Mouse (Mus musculus) forebrain, embryonic 13.5 days (tissue): Measurements from ENCODE around the gene Ugt2b1. TPM values are rescaled to one million over a fixed set of nuclear protein-coding genes. Genes with fewer than 3 reads are reported as not detected.
"Not testable (repeated sequence)": the region's sequence is repeated elsewhere in the genome, so short reads cannot be mapped to it uniquely, and the experiment has no call there.

Source experiments
- ATAC-seq: fragments of 200-750 bp; cut with Nextera tagmentation; 2 replicates; pipeline ENCODE4 v1.8.0; 2017
- H3K27ac ChIP-seq: fragments of 300-500 bp; sonication (generic); 2 replicates; pipeline ENCODE4 v1.5.1; 2015; ENCODE audit warnings: inconsistent platforms, mild to moderate bottlenecking, moderate library complexity
- H3K27me3 ChIP-seq: fragments of 300-500 bp; sonication (generic); 2 replicates; pipeline ENCODE4 v1.6.1; 2015; ENCODE audit warnings: mild to moderate bottlenecking, inconsistent platforms
- H3K36me3 ChIP-seq: fragments of 300-500 bp; sonication (generic); 2 replicates; pipeline ENCODE4 v1.6.1; 2015; ENCODE audit warnings: mild to moderate bottlenecking, inconsistent platforms; ENCODE audit not compliant: poor library complexity, severe bottlenecking
- H3K4me1 ChIP-seq: fragments of 300-500 bp; sonication (generic); 2 replicates; pipeline ENCODE4 v1.6.1; 2015; ENCODE audit warnings: inconsistent platforms
- H3K4me2 ChIP-seq: fragments of 300-500 bp; sonication (generic); 2 replicates; pipeline ENCODE4 v1.6.1; 2015; ENCODE audit warnings: inconsistent platforms, mild to moderate bottlenecking, moderate library complexity
- H3K4me3 ChIP-seq: fragments of 300-500 bp; sonication (generic); 2 replicates; pipeline ENCODE4 v1.5.1; 2015; ENCODE audit warnings: mild to moderate bottlenecking, inconsistent platforms
- H3K9ac ChIP-seq: fragments of 300-500 bp; sonication (generic); 2 replicates; pipeline ENCODE4 v1.6.1; 2015; ENCODE audit warnings: mild to moderate bottlenecking, inconsistent platforms
- H3K9me3 ChIP-seq: fragments of 300-500 bp; sonication (generic); replicated peaks from 2 replicates; pipeline ENCODE4 v1.6.1; 2016; ENCODE audit warnings: inconsistent platforms
- WGBS: fragments of 180-500 bp; shearing (Covaris S2); methylation state at CpG from one replicate; pipeline ENCODE4 v1.1.7; 2015; 5-methylcytosine and 5-hydroxymethylcytosine counted together
- polyA plus RNA-seq: library from polyadenylated mRNA; unstranded; fragments of >200 nt; fragmentation: Nextera tagmentation; extraction: Ambion mirVana; gene quantifications from 2 replicates; pipeline ENCODE4 v1.2.1, GENCODE M21; 2015

The Ugt2b1 gene
- polyA plus RNA-seq, result not detected in 2 replicates

DNA sequence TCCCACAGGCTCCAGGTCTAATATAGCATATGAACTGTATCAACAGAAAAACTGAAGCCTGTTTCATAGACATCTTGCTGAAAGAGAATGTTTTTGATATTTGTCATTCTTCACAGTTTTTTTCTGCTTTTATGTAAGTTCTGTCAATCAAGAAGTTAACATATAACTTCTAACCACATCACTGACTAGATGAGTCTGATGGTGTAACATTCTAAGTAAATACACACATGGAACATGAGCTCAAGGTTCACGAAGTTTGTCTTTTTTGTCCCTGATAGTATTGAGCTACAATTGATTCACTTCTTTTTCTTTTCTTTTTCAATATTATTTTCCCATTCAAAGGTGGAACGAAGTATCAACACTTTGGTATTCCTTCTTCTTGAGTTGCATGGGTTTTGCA is at the start of gene Ugt2b1:
Gene Ugt2b1 (minus strand): TSS at position 105 of the 400 bp plus-strand sequence.
- no peaks in the 10 kb centered on the region for H3K27me3 ChIP-seq
- H3K4me2 ChIP-seq, result no peak within 1 kb of the TSS
- no peak within 1 kb of the TSS for H3K9ac ChIP-seq
- no peaks in the 10 kb centered on the region for H3K36me3 ChIP-seq
- no peak within 1 kb of the TSS for H3K4me3 ChIP-seq
- no peak within 1 kb of the TSS for H3K27ac ChIP-seq
- no peak for ATAC-seq
- 92% methylated on average over 2 of the region's 2 CpGs for WGBS
- no peaks in the 10 kb centered on the region for H3K4me1 ChIP-seq
- H3K9me3 ChIP-seq, result no peaks in the 10 kb centered on the region

DNA sequence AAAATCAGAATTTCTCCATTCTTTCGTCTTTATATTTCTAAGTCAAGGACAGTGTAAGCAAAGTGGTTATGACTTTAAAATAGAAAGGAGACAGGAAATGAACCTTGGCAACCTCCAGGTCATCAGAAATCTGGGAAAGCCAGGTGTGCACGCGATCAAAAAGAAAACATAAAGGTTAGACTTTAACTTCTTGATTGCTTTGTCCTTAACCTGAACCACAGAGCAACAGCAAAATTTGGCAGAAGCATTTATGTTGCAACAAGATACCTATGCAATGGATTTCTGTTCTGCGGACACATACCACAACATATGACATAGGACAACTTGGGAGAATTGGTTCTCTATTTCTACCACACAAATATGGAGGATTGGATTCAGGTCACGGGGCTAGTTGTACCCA is 40.9 kb upstream of the Ugt2b1 start:
- not testable (repeated sequence) for H3K4me2 ChIP-seq, H3K36me3 ChIP-seq, H3K9ac ChIP-seq, H3K4me3 ChIP-seq, H3K27me3 ChIP-seq, H3K27ac ChIP-seq, ATAC-seq, H3K9me3 ChIP-seq, H3K4me1 ChIP-seq
- WGBS, result 97% methylated on average over 5 of the region's 5 CpGs

DNA sequence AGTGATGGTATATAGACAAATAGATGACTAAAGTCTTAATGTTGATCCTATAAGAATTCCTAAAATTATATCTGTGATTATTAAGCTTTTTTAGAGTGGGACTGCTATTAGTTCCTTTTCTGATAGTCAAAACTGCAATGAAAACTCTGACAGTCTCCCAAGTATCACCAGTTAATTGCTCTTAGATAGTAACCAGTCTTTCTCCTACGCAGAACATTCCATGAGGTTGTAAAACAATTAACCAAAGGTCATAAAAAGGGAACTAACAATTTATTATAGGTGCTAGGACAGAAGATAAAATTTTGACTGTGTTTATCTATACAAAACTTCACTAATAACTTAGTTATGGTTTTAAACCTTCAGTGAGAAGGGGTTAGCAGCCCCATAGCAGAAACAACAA is 36.5 kb upstream of the Ugt2b1 start:
- not testable (repeated sequence) for ATAC-seq, H3K9me3 ChIP-seq, H3K4me2 ChIP-seq, H3K27ac ChIP-seq, H3K9ac ChIP-seq, H3K27me3 ChIP-seq, H3K4me3 ChIP-seq, H3K4me1 ChIP-seq, H3K36me3 ChIP-seq
- 85% methylated on average over 1 of the region's 1 CpGs for WGBS

DNA sequence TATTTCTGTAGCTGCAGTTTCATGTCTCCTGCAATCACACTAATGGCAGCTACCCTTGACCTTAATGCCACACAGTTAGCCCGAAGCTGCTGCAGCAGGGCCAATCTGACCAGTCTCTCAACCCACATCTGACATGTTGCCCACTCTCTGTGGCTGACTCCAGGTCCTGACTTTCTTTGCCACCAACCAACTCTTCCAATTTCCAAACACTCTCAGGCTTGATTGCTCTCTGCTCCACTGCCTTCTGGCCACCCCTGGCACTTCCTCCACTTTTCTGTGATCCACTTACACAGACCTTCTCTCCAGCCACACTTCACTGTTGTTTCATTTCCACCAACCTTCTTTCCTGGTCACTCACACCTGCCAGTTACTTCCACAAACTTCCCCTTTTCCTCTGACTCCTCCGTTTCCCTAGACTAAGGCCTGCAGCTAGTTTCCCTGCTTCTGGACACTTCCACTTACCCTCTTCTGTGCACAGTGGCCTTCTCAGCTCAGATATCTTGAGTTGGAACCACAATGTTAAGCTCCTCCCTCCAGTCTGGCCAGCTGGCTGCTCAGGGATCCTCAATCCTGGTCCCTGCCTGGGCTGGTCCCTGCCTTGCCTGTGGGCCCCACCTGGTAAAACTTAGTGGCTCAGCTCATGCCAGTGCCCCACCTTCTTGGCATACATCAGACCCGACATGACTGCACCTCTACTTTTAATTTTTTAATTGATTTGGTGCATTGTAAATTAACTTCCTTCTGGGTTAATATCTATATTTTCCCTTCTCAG is 35.4 kb upstream of the Ugt2b1 start:
- Histone ChIP-seq H3K9me3 (no peaks in the 10 kb centered on the region), H3K9ac (no peak overlapping the region), H3K27ac (no peak overlapping the region), H3K27me3 (no peaks in the 10 kb centered on the region), H3K4me1 (no peaks in the 10 kb centered on the region), H3K36me3 (no peaks in the 10 kb centered on the region), H3K4me3 (no peak overlapping the region), H3K4me2 (no peak overlapping the region)
- WGBS, result 81% methylated on average over 3 of the region's 3 CpGs
- ATAC-seq, result no peak

DNA sequence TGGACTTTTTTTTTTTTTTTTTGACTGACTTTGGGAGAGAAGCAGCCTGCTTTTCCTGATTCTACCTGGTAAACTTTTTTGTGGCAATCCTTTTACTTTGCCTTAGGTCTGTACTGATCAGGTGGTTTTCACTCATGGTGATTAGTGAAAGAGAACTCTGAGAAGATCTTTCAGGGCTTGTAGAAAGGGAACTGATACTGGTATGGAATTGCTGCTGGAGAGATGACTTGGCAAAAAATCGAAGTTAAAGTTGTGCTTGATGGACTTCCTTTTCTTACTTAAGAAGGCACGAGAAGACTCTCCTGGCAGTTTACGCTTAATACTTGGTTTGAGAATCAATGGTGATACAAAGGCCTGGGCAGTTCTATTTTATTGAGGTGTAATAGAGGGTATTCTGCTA is 34.2 kb upstream of the Ugt2b1 start:
- WGBS, result 88% methylated on average over 3 of the region's 3 CpGs
- H3K36me3 ChIP-seq, result no peaks in the 10 kb centered on the region
- H3K4me3 ChIP-seq, result no peak overlapping the region
- no peaks in the 10 kb centered on the region for H3K4me1 ChIP-seq
- H3K27me3 ChIP-seq, result no peaks in the 10 kb centered on the region
- no peak for ATAC-seq
- no peak overlapping the region for H3K27ac ChIP-seq
- no peaks in the 10 kb centered on the region for H3K9me3 ChIP-seq
- no peak overlapping the region for H3K4me2 ChIP-seq
- no peak overlapping the region for H3K9ac ChIP-seq

DNA sequence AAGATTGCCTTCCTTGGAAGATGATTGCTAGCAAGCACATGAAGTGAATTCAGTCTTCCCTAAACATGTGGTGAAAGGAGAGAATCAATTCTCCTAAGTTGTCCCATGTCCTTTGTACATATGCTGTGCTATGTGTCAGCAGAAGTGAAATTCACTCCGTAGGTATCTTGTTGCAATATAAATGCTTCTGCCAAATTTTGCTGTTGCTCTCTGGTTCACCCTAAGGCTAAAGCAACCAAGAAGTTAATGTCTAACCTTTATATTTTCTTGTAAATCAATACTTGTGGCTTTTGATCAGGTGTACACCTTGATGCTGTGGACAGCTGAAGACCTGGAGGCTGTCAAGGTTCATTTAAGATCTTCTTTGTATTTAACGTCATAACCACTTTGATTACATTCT is 15.8 kb upstream of the Ugt2b1 start:
- 97% methylated on average over 2 of the region's 2 CpGs for WGBS
- H3K27ac ChIP-seq, result no peak overlapping the region

DNA sequence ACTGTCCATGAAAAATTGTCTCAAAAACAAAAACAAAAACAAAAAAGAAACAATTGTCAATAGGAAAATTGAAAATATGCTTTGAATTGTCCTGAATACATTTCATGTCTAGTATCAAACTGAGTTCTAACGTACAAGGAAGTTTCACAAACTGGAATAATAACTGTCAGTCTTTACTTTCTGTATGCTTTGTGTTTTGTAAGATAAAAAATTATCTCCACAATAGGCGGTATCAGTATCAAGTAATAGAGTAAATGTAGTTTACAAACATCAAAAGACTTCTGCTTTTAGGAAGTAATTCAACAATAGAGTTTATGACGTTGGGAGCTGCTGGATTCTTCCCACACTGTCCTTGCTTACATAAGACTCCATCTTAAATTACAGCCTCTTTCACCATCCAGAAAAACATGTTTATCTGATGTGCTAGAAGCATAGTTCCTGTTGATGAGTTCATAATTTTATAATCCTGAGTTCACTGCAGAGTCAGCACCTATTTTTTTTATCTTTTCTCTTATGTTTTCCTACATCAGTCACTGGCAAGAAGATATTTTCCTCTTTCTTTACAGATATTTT is 5.6 kb downstream of the Ugt2b1 start:
- 69% methylated on average over 3 of the region's 3 CpGs for WGBS
- ATAC-seq, result no peak
- Histone ChIP-seq H3K27me3 (no peaks in the 10 kb centered on the region), H3K9ac (no peak overlapping the region), H3K4me1 (no peaks in the 10 kb centered on the region), H3K9me3 (no peaks in the 10 kb centered on the region), H3K27ac (no peak overlapping the region), H3K36me3 (no peaks in the 10 kb centered on the region), H3K4me2 (no peak overlapping the region), H3K4me3 (no peak overlapping the region)

More for the DNA sequence above, 15.8 kb upstream of the Ugt2b1 start:
- Histone ChIP-seq H3K4me1 (no peaks in the 10 kb centered on the region), H3K27me3 (no peaks in the 10 kb centered on the region), H3K4me3 (no peak overlapping the region), H3K4me2 (no peak overlapping the region), H3K9me3 (no peaks in the 10 kb centered on the region), H3K9ac (no peak overlapping the region), H3K36me3 (no peaks in the 10 kb centered on the region)
- no peak for ATAC-seq

DNA sequence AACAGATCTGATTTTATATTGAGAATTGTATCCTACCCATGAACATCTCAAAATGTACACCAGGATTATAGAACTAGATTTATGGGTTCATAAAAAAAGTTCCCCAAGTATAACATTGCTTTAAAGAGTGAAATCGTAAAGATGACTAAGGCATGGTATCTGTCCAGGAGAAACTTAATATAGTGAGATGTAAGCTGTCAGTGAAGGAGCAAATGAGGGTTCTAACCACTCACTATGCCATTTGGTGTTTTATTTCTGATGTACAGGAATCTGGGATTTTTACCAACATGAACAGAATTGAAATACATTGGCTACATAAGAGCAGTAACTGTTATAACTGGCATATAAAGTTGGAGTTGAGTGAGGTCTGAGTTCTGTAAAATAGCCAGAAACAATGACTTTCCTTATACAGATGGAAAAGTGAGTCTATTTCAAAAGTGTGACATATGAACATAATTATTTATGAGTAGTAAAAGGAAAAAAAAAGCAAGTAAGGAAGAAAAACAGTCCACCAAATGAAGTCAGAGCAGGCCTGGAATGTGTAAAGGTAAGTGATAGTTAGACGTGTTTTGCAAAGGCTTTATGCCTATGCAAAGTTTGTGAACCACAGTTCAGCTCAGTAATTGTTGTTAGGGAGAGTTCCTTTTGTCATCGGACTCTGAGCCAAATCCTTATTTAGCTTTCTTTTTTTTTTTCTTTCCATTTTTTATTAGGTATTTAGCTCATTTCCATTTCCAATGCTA is 14.8 kb downstream of the Ugt2b1 start:
- Histone ChIP-seq H3K27me3 (no peaks in the 10 kb centered on the region), H3K4me3 (no peak overlapping the region), H3K27ac (no peak overlapping the region), H3K4me1 (no peaks in the 10 kb centered on the region), H3K9ac (no peak overlapping the region), H3K36me3 (no peaks in the 10 kb centered on the region), H3K4me2 (no peak overlapping the region), H3K9me3 (no peaks in the 10 kb centered on the region)
- 88% methylated on average over 3 of the region's 3 CpGs for WGBS
- no peak for ATAC-seq

DNA sequence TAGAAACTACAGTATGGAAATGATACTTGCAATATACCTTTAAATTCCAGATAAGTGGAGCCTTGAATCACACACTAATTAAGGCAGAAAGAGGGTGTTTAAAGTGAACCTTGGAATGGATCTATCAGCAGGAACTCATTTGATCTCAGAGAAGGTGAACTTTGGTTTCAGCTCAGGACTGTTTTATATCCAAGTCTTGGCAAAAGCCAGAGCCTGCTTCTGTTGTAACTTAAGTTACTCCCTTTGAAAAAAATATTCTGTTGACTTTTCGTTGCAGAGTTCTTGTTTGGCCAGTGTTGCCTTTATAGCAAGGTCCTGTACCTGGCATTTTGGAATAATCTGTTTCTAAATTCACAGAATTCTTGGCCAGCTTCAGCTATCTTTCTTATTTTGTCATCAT is 15.6 kb downstream of the Ugt2b1 start:
- Histone ChIP-seq H3K27ac (no peak overlapping the region), H3K9ac (no peak overlapping the region), H3K4me3 (no peak overlapping the region), H3K4me2 (no peak overlapping the region), H3K4me1 (no peaks in the 10 kb centered on the region), H3K36me3 (no peaks in the 10 kb centered on the region), H3K27me3 (no peaks in the 10 kb centered on the region), H3K9me3 (no peaks in the 10 kb centered on the region)
- WGBS, result 73% methylated on average over 1 of the region's 1 CpGs
- ATAC-seq, result no peak

DNA sequence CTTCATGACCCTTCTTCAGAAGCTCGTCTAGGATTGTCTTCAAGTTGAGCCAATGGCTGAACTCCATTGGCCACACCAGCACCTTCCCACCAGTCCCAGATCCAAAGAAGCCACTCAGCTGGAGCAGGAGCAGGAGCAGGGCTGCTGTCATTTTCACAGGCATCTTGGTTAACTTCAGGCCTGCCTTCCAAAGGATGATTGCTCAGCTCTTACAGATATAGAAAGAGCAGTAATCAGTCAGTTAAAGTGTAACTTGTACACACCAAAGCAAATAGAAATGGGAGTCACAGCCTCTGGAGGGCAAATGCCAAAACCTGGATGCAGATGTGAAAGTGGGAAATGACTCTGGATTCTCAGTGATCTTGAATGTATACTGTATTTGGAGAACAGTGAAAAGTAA is 19.6 kb downstream of the Ugt2b1 start, which contains the start of gene Ugt2b34:
Gene Ugt2b34 (minus strand): TSS at position 180 of the 400 bp plus-strand sequence.
- Histone ChIP-seq H3K4me1 (no peaks in the 10 kb centered on the region), H3K27ac (no peak within 1 kb of the TSS), H3K9ac (no peak within 1 kb of the TSS), H3K36me3 (no peaks in the 10 kb centered on the region), H3K27me3 (no peaks in the 10 kb centered on the region), H3K9me3 (no peaks in the 10 kb centered on the region), H3K4me3 (no peak within 1 kb of the TSS), H3K4me2 (no peak within 1 kb of the TSS)
- WGBS, result 72% methylated on average over 1 of the region's 1 CpGs
- ATAC-seq, result no peak

DNA sequence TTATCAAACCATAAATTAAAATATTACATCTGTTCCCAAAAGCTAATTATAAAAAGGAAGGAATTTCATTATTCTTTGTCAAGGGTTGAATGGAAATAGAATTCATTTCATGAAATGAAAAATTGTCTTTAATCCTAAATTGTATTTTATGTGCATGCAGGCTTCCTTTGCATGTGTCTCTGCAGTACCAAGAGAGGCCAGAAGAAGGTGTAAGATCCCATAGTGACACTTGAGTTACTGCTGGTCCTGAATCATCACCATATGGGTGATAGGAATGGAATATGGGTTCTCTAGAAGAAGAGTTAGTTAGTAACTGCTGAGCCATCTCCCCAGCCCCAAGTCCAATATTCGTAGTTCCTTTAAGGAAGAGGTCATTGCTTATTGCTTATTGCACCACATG is 36.4 kb downstream of the Ugt2b1 start:
- Histone ChIP-seq H3K27ac (no peak overlapping the region), H3K9ac (no peak overlapping the region), H3K9me3 (no peaks in the 10 kb centered on the region), H3K27me3 (no peaks in the 10 kb centered on the region), H3K4me2 (no peak overlapping the region), H3K36me3 (no peaks in the 10 kb centered on the region), H3K4me1 (no peaks in the 10 kb centered on the region), H3K4me3 (no peak overlapping the region)
- WGBS, result 93% methylated on average over 1 of the region's 1 CpGs
- ATAC-seq, result no peak

DNA sequence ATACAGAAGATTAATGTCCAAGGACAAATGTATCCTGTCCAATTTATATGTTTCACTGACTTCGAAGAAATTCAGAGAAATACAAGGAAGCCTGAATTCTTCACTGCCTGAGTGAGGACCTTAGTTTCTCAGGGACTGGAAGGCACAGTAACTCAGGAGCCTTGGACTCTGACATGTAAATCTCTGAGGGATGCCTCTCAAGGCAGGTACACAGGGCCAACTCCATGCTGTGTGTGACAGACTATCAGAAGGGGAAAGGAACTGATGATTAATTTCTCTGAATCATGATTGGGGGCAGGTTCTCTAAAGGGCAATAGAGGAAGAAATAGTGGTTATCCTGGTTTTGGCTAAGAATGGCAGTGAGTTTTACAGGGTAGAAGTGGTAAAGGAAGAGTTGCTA is 37.9 kb downstream of the Ugt2b1 start:
- Histone ChIP-seq H3K4me2 (no peak overlapping the region), H3K4me3 (no peak overlapping the region), H3K27me3 (no peaks in the 10 kb centered on the region), H3K27ac (no peak overlapping the region), H3K4me1 (no peaks in the 10 kb centered on the region), H3K36me3 (no peaks in the 10 kb centered on the region), H3K9ac (no peak overlapping the region), H3K9me3 (no peaks in the 10 kb centered on the region; the same call in 1 of the 2 replicates)
- ATAC-seq, result no peak
- 88% methylated on average over 1 of the region's 1 CpGs for WGBS
